Mouse (Mus musculus): ENCODE measurements at regions not wholly inside any gene's neighbourhood (a gene's known extent, or its start where the extent isn't known, plus 50 kb on each side); places are given as distances from the start of the nearest gene placed in this dataset.
A peak's percentile ranks its signal among the peaks of the same experiment; 100 is the strongest.
"Not testable (repeated sequence)": the region's sequence is repeated elsewhere in the genome, so short reads cannot be mapped to it uniquely, and the experiment has no call there.

GRCm38 (mm10) chr7:83347103-83347754 is 237.5 kb upstream of the Tmc3 start:
- intact Hi-C loops (cut with DNase I) = no loop called here
- no peak for DNase-seq (ENCODE audit: low spot score)

- DNase-seq (ENCODE audit: low spot score) = no peak
- intact Hi-C loops (cut with DNase I) = no loop called here
Measured at GRCm38 (mm10) chr7:83369191-83369590, 215.5 kb upstream of the Tmc3 start.

GRCm38 (mm10) chr7:83369605-83370004 is 215.1 kb upstream of the Tmc3 start:
- intact Hi-C loops (cut with DNase I) = no loop called here
- DNase-seq (ENCODE audit: low spot score) = no peak

GRCm38 (mm10) chr7:83376826-83377225 is 207.9 kb upstream of the Tmc3 start:
- intact Hi-C loops (cut with DNase I) = no loop called here
- DNase-seq (ENCODE audit: low spot score) = no peak

- intact Hi-C loops (cut with DNase I) = no loop called here
- no peak for DNase-seq (ENCODE audit: low spot score)
Measured at GRCm38 (mm10) chr7:83381381-83382181, 203.1 kb upstream of the Tmc3 start.

GRCm38 (mm10) chr7:83382803-83383363 is 201.8 kb upstream of the Tmc3 start:
- intact Hi-C loops (cut with DNase I) = no loop called here
- DNase-seq (ENCODE audit: low spot score) = no peak

- intact Hi-C loops (cut with DNase I) = no loop called here
- no peak for DNase-seq (ENCODE audit: low spot score)
Measured at GRCm38 (mm10) chr7:83391388-83391787, 193.3 kb upstream of the Tmc3 start.

GRCm38 (mm10) chr7:83392181-83392580 is 192.5 kb upstream of the Tmc3 start:
- intact Hi-C loops (cut with DNase I) = no loop called here
- DNase-seq (ENCODE audit: low spot score) = no peak

- intact Hi-C loops (cut with DNase I) = no loop called here
- no peak for DNase-seq (ENCODE audit: low spot score)
Measured at GRCm38 (mm10) chr7:83392625-83393024, 192.1 kb upstream of the Tmc3 start.

- DNase-seq (ENCODE audit: low spot score) = no peak
- intact Hi-C loops (cut with DNase I) = no loop called here
Measured at GRCm38 (mm10) chr7:83394156-83394555, 190.6 kb upstream of the Tmc3 start.

GRCm38 (mm10) chr7:83399668-83400067 is 185.1 kb upstream of the Tmc3 start:
- intact Hi-C loops (cut with DNase I) = no loop called here
- DNase-seq (ENCODE audit: low spot score) = no peak

- intact Hi-C loops (cut with DNase I) = no loop called here
Measured at GRCm38 (mm10) chr7:83401001-83401400, 183.7 kb upstream of the Tmc3 start.

GRCm38 (mm10) chr7:83412745-83413144 is 172.0 kb upstream of the Tmc3 start:
- intact Hi-C loops (cut with DNase I); DNase-seq (ENCODE audit: low spot score): not testable (repeated sequence)

More at GRCm38 (mm10) chr7:83401001-83401400, 183.7 kb upstream of the Tmc3 start:
- DNase-seq (ENCODE audit: low spot score) = no peak

- no peak for DNase-seq (ENCODE audit: low spot score)
- intact Hi-C loops (cut with DNase I) = no loop called here
Measured at GRCm38 (mm10) chr7:83429929-83430556, 154.7 kb upstream of the Tmc3 start.

GRCm38 (mm10) chr7:83431094-83431493 is 153.6 kb upstream of the Tmc3 start:
- peak; percentile 19 for DNase-seq (ENCODE audit: low spot score)
- intact Hi-C loops (cut with DNase I) = no loop called here

- DNase-seq (ENCODE audit: low spot score) = no peak
- intact Hi-C loops (cut with DNase I) = no loop called here
Measured at GRCm38 (mm10) chr7:83432843-83433242, 151.9 kb upstream of the Tmc3 start.

GRCm38 (mm10) chr7:83433959-83434715 is 150.6 kb upstream of the Tmc3 start:
- intact Hi-C loops (cut with DNase I) = no loop called here
- DNase-seq (ENCODE audit: low spot score) = no peak

GRCm38 (mm10) chr7:83438538-83439393 is 146.0 kb upstream of the Tmc3 start:
- intact Hi-C loops (cut with DNase I) = no loop called here
- DNase-seq (ENCODE audit: low spot score) = no peak

- DNase-seq (ENCODE audit: low spot score) = no peak
- intact Hi-C loops (cut with DNase I) = no loop called here
Measured at GRCm38 (mm10) chr7:83443596-83444278, 141.0 kb upstream of the Tmc3 start.

Measured in heart, postnatal 25 days (tissue).